Mouse (Mus musculus) cortical plate, adult 2 months (tissue): ENCODE results near the gene Hepacam2.

ENCODE experiments used
- CTCF ChIP-seq: fragments of 200-500 bp; IDR thresholded peaks from 2 replicates; pipeline ENCODE4 v1.5.1; 2011; ENCODE audit warnings: mild to moderate bottlenecking, control low read depth, low read length; ENCODE audit not compliant: insufficient read depth; ENCODE audit errors: extremely low read depth
- POLR2A ChIP-seq: fragments of 200-500 bp; IDR thresholded peaks from 2 replicates; pipeline ENCODE4 v1.6.1; 2011; ENCODE audit warnings: mild to moderate bottlenecking, low read length, control low read depth; ENCODE audit not compliant: insufficient read depth; ENCODE audit errors: extremely low read depth

DNA sequence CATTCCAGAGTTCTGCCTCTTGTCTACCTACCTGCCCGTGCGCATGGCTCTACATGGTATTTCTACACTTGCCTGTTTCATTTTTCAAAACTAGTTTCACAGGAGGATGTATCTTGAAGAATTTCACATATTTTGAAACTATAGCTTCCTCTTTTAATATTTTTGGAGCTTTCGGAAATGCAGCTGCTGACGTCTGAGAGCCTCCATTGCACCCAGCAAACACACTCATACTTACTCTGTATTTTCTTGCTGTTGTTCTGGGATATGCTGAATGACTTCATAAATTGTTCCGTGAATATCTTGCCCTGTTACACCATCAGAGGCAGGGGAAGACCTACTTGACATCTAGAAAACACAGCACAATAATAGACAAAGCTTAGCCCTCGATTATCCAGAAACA is 35.1 kb downstream of the Hepacam2 start:
- TF ChIP-seq CTCF (no peak), POLR2A (no peak)
